Mouse (Mus musculus) hematopoietic stem cell, adult 5-6 weeks (primary cell): ENCODE measurements around the gene Tecr. TPM values are rescaled to one million over a fixed set of nuclear protein-coding genes. Genes with fewer than 3 reads are reported as not detected.
A peak's percentile ranks its signal among the peaks of the same experiment; 100 is the strongest.
"Not testable (repeated sequence)": the region's sequence is repeated elsewhere in the genome, so short reads cannot be mapped to it uniquely, and the experiment has no call there.

Source experiments
- ATAC-seq, 2 experiments: fragments of 125-278 bp in 1 of 2; replicated peaks in 1 of 2; 2 replicates each; pipeline ENCODE4 v1.8.0; 2016 to 2017; ENCODE audit warnings: inconsistent platforms in 2 of 2, mild to moderate bottlenecking in 2 of 2, moderate number of reproducible peaks in 2 of 2, low read depth in 1 of 2, moderate TSS enrichment in 1 of 2; ENCODE audit not compliant: low FRiP score in 2 of 2, poor library complexity in 2 of 2, severe bottlenecking in 2 of 2, insufficient read depth in 1 of 2, low TSS enrichment in 1 of 2
- total RNA-seq: library from RNA; stranded (forward); fragments of 172-1452, 232-1000 nt; gene quantifications from 2 replicates; pipeline ENCODE4 v1.2.3, GENCODE M21; 2017

The Tecr gene
- total RNA-seq, 1 experiment from 2014 or later = 360 TPM

DNA sequence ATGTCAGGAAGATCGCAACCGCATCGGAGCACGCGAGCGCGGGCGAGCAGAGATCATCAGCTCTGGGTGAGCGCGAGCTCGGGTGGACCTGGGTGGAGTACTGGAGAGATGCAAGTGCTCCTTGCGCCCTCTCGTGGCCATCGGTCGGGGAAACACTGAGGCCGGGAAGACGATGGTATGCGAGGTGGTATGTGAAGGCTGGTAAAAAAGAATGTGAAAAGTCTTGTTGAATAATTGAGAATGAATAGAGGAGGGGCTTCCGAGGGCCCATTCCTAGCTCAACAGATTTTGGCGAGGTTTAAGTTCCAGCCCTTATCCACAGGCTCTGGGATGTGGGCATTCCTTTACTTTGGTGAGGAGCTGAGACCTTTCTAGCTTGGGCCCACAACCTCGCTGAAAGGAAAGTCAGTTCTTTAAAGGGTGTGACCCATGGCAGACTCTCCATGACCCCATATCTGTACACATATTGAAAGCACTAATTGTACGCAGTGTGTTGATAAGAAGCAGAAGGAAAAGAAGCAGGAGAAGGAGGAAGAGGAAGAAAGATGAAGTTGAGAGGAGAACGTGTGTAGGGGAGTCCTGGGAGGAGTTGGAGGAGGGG is 14.7 kb upstream of the Tecr start:
- ATAC-seq = peak; percentile 74 to 85

GRCm38 (mm10) chr8:83621691-83622388 is 14.1 kb upstream of the Tecr start:
- ATAC-seq = no peak; a peak in 1 of 4 replicates

GRCm38 (mm10) chr8:83619568-83620285 is 12.0 kb upstream of the Tecr start:
- ATAC-seq = no peak

DNA sequence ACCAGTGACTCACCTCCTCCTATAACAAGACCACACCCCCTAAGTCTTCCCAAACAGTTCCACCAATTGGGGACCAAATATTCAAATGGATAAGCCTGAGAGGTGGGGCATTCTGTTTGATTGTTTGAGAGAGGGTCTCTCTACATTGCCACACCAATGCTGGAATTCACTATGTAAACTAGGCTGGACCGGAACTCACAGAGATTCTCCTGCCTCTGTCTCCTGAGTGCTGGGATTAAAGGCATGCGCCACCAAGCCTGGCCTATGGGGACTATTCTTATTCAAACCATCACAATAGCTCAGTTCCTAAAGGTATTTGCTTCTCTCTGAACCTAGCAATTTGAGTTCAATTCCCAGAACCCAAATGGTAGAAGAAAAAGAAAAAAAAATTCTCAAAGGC is 10.8 kb upstream of the Tecr start:
- ATAC-seq = no peak

DNA sequence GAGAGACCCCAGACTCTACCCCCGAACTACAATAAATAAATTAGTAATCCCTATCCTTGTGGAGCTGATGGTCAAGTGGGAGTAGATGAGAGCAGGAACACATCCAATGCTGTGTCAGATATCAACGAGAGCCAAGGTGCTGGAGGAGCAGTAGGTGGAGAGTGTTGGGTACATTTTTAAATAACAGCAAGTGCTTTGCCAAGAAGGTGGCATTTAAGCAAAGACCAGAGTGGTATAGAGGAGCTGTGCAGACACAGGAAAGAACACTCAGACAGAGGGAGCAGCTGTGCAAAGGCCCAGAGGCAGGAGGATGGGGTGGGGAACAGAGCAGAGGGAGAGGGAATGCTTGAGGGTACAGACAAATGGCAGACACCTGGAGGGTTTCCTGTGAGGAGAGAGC is 9.3 kb upstream of the Tecr start:
- no peak for ATAC-seq

DNA sequence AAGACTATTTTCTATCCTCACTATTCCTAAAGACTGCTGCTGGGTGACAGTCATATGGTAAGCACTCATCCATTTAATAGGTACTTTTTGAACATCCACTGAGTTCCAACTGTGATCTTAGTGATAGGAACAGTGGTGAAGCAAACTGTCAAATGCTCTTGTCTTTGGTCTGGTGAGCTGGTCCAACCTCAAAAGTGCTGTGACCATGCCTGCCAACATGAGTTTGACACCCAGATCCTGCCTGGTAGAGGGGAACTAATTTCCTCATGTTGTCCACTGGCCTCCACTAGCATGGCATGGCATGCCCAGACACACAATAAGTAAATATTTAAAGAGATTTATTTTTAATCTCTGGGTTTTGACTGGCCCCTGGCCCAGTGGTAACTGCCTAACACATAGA is 8.9 kb upstream of the Tecr start:
- no peak for ATAC-seq

GRCm38 (mm10) chr8:83613695-83614094 is 5.9 kb upstream of the Tecr start:
- ATAC-seq = no peak

GRCm38 (mm10) chr8:83611921-83612320 is 4.2 kb upstream of the Tecr start:
- ATAC-seq = no peak

- ATAC-seq = no peak
These were observed 1.9 kb upstream of the Tecr start for GRCm38 (mm10) chr8:83609547-83610180.

GRCm38 (mm10) chr8:83609086-83609485 is 1.3 kb upstream of the Tecr start:
- ATAC-seq = no peak

- ATAC-seq = peak; percentile 28 to 39
These were observed 643 bp upstream of the Tecr start for GRCm38 (mm10) chr8:83608398-83608829.

DNA sequence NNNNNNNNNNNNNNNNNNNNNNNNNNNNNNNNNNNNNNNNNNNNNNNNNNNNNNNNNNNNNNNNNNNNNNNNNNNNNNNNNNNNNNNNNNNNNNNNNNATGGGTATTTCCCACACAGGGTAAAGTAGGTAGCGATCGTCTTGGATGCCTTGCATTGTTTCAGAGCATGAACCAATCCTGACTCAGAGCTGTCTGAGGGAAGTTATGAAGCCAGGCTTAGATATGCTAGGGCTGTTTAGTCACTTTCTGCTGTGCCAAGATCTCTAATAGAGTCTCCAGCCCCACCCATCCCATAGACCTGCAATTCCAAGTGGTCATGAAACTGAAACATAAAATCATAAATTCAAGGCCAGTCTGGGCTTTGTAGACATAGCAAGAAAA is 5.1 kb downstream of the Tecr start:
- no peak for ATAC-seq

DNA sequence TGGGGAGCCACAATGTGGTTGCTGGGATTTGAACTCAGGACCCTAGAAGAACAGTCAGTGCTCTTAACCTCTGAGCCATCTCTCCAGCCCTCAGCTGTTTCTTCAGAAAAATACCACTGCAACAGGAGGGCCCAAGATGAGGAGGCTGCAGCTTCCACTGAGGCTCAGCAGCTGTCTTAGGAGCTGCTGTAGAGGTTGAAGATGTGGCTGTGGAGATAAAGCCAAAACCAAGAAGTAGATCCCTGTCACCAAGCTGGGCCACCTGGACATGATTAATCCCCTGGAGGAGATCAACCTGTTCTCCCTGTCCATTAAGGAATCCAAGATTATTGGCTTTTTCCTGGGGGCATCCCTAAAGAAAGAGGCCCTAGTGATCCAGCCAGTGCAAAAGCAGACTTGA is 8.0 kb downstream of the Tecr start:
- 0 out of 4 replicates have a peak, but pooled peaks of 1 of the 2 experiments have one; percentile 4 for ATAC-seq

- ATAC-seq = no peak
These were observed 9.6 kb downstream of the Tecr start for GRCm38 (mm10) chr8:83598146-83598545.

DNA sequence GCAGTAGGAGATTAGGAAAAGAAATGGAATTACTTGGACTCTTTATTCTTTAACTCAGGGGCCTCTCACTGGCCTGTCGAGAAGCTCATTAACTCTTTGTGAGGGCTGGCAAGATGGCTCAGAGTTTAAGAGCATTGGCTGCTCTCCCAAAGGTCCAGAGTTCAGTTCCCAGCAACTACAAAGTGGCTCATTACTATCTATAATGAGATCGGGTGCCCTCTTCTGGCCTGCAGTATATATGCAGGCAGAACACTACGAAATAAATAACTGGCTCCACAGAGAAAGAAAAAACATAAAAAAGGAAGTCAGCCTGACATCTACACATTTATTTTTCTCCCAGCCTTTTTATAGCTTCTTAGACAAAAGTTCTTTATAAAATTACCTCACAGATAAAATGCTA is 11.4 kb downstream of the Tecr start:
- no peak for ATAC-seq

GRCm38 (mm10) chr8:83595050-83595345 is 12.8 kb downstream of the Tecr start:
- not testable (repeated sequence) for ATAC-seq

GRCm38 (mm10) chr8:83594167-83595049 is 13.4 kb downstream of the Tecr start:
- ATAC-seq = peak; percentile 96
